Mouse (Mus musculus): ENCODE measurements at regions not wholly inside any gene's neighbourhood (a gene's known extent, or its start where the extent isn't known, plus 50 kb on each side); places are given as distances from the start of the nearest gene placed in this dataset.

DNA sequence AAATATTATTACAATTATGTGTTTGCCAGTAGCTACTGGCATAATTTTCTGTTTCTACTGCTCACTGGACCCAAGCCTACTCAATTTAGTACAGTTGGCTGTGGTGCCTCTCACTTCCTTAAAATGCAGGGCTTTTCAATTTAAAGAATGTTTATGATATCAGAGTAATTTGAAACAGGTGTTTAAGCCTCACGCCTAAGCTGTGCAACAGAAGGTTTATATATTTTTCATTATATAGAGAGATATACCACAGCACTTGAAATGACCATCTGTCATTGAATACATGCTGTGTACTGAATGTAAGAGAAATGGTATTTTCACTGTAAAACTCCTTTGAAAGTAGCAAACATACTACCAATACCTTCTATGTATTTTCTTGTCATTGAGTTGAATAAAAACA, 376.8 kb downstream of the Otol1 start:
- DNase-seq (ENCODE audit: low spot score in 2 of 2) = no peak

DNA sequence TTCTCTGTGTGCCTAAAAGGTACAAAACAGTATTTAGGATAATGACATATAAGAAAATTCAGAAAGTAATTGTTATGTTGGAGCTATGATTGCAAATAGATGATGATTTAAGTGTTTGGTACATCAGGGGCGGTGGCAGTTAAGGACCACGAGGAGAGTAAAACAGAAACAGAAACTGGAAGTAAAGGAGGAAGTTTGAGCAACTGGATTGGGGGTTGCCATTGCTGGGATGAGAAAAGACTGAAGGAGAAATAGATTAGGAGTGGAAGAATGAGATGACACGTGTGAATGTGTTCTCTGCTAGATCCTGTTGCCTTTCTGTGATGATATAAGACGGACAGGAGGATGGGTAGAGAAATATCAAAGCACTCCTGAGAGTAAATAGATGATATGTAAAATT, 378.5 kb downstream of the Otol1 start:
- DNase-seq (ENCODE audit: low spot score in 2 of 2) = no peak

GRCm38 (mm10) chr3:70401187-70401586, 393.8 kb downstream of the Otol1 start:
- DNase-seq (ENCODE audit: low spot score in 2 of 2) = no peak

- no peak for DNase-seq (ENCODE audit: low spot score in 2 of 2)
Measured at GRCm38 (mm10) chr3:70406571-70406970, 399.2 kb downstream of the Otol1 start.

DNA sequence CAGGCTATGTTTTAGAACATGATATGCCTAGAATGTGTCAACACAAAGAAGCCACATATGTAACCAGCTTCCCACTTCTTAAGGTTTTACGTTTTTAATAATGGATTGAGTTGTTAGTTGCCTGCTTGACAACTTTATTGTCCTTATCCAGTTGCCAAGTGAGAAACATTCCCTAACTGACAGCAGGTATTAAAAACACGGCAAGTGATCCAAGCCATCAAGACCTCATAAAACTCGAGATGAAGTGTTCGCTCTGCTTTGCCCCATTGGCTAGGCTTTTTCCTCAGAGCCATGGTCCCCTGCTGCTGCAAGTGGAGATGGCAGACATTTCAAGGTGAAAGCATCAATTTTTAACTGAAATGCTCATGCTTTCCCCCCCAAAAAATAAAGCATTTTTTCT, 410.9 kb downstream of the Otol1 start:
- DNase-seq (ENCODE audit: low spot score in 2 of 2) = no peak

DNA sequence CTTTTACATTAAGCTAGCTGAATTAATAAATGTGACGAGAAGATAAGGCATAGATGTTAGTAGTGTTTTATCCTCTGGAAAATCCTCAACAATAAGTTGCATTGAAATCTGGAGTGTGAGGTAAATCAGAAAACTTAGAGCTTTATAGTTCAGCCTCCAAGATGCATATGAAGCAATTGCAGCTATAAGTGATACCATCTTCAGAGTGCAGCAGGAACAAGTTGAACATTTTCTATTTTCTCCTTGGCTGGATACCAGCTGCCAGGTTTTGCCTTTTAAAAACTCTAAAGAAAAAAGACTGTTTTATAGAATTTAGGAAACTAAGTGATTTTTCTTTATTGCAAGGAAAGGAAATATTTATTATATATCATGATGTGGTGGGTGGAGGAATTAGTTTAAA, 414.6 kb downstream of the Otol1 start:
- DNase-seq (ENCODE audit: low spot score in 2 of 2) = no peak

- DNase-seq (ENCODE audit: low spot score in 2 of 2) = no peak
Measured at GRCm38 (mm10) chr3:70422669-70423068, 415.3 kb downstream of the Otol1 start.

DNA sequence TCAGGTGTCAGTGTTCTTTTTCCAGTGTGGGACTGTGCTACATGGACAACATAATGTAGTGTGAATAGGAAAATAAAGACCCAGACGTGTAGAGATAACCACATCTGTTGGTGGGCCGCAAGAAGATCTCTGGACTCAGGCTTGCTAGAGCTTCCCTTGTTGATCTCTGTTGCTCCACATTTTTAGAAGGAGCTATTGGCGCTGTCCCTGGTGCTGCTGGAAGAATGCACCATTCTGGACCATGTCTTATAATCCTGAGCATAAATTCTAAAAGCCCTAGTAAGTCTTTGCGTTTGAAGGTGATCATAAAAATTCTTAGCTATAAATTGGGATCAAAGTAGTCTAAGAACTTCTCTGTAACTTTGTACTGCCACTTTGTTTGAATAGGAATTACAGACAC, 429.3 kb downstream of the Otol1 start:
- no peak for DNase-seq (ENCODE audit: low spot score in 2 of 2)

DNA sequence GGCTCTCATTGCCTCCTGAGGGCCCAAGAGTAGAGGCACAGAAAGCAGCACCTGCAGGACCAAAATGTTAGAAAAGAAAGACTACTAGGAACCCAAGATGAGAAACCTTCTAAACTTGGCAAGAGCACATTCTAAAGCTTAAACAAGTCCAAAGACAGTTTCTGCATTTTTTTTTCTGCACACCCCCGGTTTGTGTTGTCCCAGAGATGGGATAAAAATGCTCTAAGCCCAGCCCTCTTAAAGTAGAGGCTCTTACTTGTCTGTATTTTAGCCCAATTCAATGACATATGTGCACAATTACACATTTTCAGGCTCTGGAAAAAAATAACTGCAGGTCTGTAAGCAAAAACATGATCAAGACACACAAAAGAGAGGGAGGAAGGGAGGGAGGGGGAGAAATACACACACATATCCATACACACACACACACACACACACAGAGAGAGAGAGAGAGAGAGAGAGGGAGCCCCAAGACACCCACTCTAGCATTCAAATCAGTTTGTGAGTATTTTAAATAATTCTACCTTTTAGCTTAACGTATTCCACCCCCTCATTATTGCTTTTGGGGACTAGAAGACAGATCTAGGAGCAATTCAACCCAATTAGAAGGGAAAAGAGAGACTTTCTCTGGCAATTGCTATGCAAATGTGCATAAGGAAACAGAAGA, 449.9 kb downstream of the Otol1 start:
- DNase-seq (ENCODE audit: low spot score in 2 of 2) = no peak

GRCm38 (mm10) chr3:70460811-70461210, 453.4 kb downstream of the Otol1 start:
- no peak for DNase-seq (ENCODE audit: low spot score in 2 of 2)

GRCm38 (mm10) chr3:70463221-70463620, 455.8 kb downstream of the Otol1 start:
- DNase-seq (ENCODE audit: low spot score in 2 of 2) = no peak

DNA sequence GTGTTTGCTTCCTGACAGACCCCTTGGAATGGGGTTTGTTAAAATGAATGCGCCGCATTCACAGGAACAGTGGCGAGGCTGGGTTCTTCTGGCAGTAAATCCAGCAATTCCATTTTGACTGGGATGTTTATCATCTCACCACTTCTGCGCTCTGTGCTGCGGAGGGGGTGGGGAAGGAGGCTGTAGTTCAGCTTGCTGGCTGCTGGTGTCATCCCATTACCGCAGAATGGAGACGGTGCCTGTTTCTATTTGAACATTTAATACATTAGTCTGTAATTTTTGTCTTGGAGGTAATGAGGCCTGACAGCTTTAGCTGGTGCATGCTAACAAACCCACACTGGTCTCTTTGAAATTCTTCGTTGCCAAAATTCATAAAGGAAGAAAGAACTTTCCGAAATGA, 475.1 kb downstream of the Otol1 start:
- peak; percentile 69 to 92 for DNase-seq (ENCODE audit: low spot score in 2 of 2)

GRCm38 (mm10) chr3:70483066-70483743, 475.8 kb downstream of the Otol1 start:
- peak in 1 of 2 experiments; percentile 18 for DNase-seq (ENCODE audit: low spot score in 2 of 2)

DNA sequence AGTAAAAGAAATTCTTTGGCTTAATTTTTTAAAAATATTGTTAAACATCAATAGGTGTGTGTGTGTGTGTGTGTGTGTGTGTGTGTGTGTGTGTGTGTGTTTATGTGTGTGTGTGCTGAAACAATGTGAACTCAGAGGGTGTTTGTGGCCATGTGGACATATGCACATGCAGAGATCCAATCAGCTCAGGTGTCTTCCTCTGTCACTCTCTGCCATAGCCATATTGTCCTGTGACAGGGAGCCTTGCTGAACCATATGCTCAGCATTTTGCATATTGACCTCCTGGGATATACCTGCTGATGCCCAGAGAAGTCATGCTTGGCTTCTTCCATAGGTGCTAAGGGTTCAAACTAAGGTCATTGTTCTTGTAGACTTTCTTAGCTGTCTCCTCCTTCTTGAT, 489.0 kb downstream of the Otol1 start:
- DNase-seq (ENCODE audit: low spot score in 2 of 2) = no peak

- no peak for DNase-seq (ENCODE audit: low spot score in 2 of 2)
Measured at GRCm38 (mm10) chr3:70500245-70500858, 492.9 kb downstream of the Otol1 start.

- DNase-seq (ENCODE audit: low spot score in 2 of 2) = peak in 1 of 2 experiments; percentile 15
Measured at GRCm38 (mm10) chr3:70500991-70501961, 493.9 kb downstream of the Otol1 start.

- no peak for DNase-seq (ENCODE audit: low spot score in 2 of 2)
Measured at GRCm38 (mm10) chr3:70533593-70534321, 526.3 kb downstream of the Otol1 start.

- no peak for DNase-seq (ENCODE audit: low spot score in 2 of 2)
Measured at GRCm38 (mm10) chr3:70535084-70535483, 527.7 kb downstream of the Otol1 start.

- DNase-seq (ENCODE audit: low spot score in 2 of 2) = no peak
Measured at GRCm38 (mm10) chr3:70543911-70544310, 536.5 kb downstream of the Otol1 start.

DNA sequence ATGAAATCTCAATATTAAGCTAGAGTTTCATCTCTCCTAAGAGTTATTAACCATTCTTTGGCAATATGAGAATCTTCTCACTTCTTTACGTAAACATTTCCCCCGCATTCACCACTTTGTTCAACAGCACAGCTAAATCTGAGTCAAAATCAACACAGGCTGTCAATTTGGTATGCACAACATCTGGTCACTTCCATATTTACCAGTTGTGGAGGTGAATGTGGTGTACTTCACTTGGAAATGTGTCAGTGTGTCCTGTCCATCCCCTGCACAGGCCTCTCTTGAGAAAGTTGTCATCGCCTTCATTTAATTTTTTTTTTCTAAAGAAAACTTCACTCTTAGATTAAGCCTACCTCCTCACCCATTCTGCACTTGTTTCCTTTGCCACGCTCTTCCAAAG, 550.4 kb downstream of the Otol1 start:
- DNase-seq (ENCODE audit: low spot score in 2 of 2) = no peak

Measured in layer of hippocampus, postnatal 14 days (tissue).